Comparison of ENCODE assay signal across 9 mouse cellular contexts in the genomic region with DNA sequence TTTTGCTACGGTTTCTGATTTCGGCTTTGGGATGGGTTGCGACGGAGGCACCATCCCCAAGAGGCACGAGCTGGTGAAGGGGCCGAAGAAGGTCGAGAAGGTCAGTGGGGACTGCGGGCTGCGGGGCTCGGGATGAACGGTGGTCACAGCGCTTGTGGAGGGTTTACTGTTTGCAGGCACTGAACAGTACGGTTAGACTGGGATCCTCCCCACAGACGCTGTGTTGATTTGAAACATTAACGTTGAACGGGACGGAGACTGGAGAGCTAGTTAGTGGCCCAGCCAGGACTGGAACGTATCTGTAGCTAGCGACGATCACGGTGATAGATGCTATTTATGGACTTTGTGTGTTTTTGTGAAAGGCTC. TPM values are rescaled to one million over a fixed set of nuclear protein-coding genes. Genes with fewer than 3 reads are reported as not detected.
DNase-seq lines count a peak whose midpoint lies in the region; ATAC-seq and TF ChIP-seq lines count a peak whose summit lies in the region.
"Had no signal": no experiment of that assay in that cellular context is flagged by ENCODE, and none has a peak within 500 bp of the region (broad histone marks: within the 10 kb centered on the region; RNA-seq: fewer than 3 reads in every experiment).

No protein-coding gene starts in this region.

- H3K79me2 ChIP-seq in C2C12 (ENCODE audit: control insufficient read depth, insufficient read depth), result peaks cover 46% of the 10 kb centered on the region

- no peak for TF ChIP-seq CTCF in C2C12 (IDR thresholded peaks at IDR 0.05; ENCODE audit: control insufficient read depth, insufficient read depth, insufficient read length)

- peaks cover 34% of the 10 kb centered on the region for H3K79me3 ChIP-seq in C2C12 (ENCODE audit: low read depth)

- peak overlapping the region; percentile 82 for H3K9ac ChIP-seq in liver, embryonic 13.5 days

- peak; percentile 51 for ATAC-seq in frontal cortex, adult (ENCODE audit: low TSS enrichment)
- peak; percentile 62 for ATAC-seq in liver, embryonic 13.5 days (ENCODE audit: low read depth)

- no peaks in the 10 kb centered on the region for H3K9me3 ChIP-seq in forebrain, embryonic 10.5 days
- no peaks in the 10 kb centered on the region for H3K9me3 ChIP-seq in liver, embryonic 13.5 days (replicated peaks)

- peak overlapping the region; percentile 90 for H3ac ChIP-seq in C2C12 (ENCODE audit: control insufficient read depth, insufficient read length, low read depth)

- H3K27me3 ChIP-seq in C2C12 (ENCODE audit: control insufficient read depth, insufficient read depth, insufficient read length), result peaks cover 10% of the 10 kb centered on the region
- no peaks in the 10 kb centered on the region for H3K27me3 ChIP-seq in forebrain, embryonic 10.5 days (ENCODE audit: poor library complexity, severe bottlenecking)
- H3K27me3 ChIP-seq in liver, embryonic 13.5 days, result no peaks in the 10 kb centered on the region

- H3K27ac ChIP-seq in forebrain, embryonic 10.5 days, result peak overlapping the region; percentile 81
- H3K27ac ChIP-seq in liver, embryonic 13.5 days, result peak overlapping the region; percentile 88

- H3K36me3 ChIP-seq in C2C12 (ENCODE audit: control insufficient read depth, insufficient read depth), result peaks cover 7% of the 10 kb centered on the region
- peaks cover 13% of the 10 kb centered on the region for H3K36me3 ChIP-seq in forebrain, embryonic 10.5 days (replicated peaks)
- H3K36me3 ChIP-seq in liver, embryonic 13.5 days, result peaks cover 14% of the 10 kb centered on the region

- peak overlapping the region; percentile 72 for H3K4me3 ChIP-seq in C2C12 (ENCODE audit: insufficient read depth, poor library complexity, severe bottlenecking)
- peak overlapping the region; percentile 84 for H3K4me3 ChIP-seq in forebrain, embryonic 10.5 days
- H3K4me3 ChIP-seq in liver, embryonic 13.5 days (replicated peaks), result peak overlapping the region; percentile 92

- peaks cover 19% of the 10 kb centered on the region for H3K4me1 ChIP-seq in forebrain, embryonic 10.5 days
- H3K4me1 ChIP-seq in liver, embryonic 13.5 days (replicated peaks), result peaks cover 31% of the 10 kb centered on the region

- DNase-seq in frontal cortex, postnatal 14 days (ENCODE audit: low spot score in 2 of 2), result no peak
- DNase-seq in forebrain, embryonic 10.5 days (ENCODE audit: extremely low spot score, low spot score), result no peak
- no peak for DNase-seq in liver, embryonic 13.5 days
- DNase-seq in right cerebral cortex, postnatal 25 days, result no peak
- no peak for DNase-seq in left cerebral cortex, adult 8-10 months (ENCODE audit: low spot score in 2 of 2)
- no peak for DNase-seq in cerebellum, postnatal 14 days

- under 1% methylated on average over 21 of the region's 21 CpGs for WGBS in forebrain, embryonic 10.5 days
- under 1% methylated on average over 21 of the region's 21 CpGs for WGBS in liver, embryonic 13.5 days (ENCODE audit: insufficient replicate concordance)

- H3K4me2 ChIP-seq in liver, embryonic 13.5 days, result peak overlapping the region; percentile 85

TF ChIP-seq in C2C12, 6 proteins besides CTCF, POLR2A, EP300 and RAD21:
- TF ChIP-seq FOSL1 (IDR thresholded peaks at IDR 0.05; ENCODE audit: insufficient read depth, low read length, poor library complexity, severe bottlenecking) (no peak), USF1 (IDR thresholded peaks at IDR 0.05; ENCODE audit: low read depth) (no peak), MYOD1 (IDR thresholded peaks at IDR 0.05; ENCODE audit: control insufficient read depth, insufficient read length, low read depth) (no peak), CEBPB (IDR thresholded peaks at IDR 0.05; ENCODE audit: low read depth) (no peak), MAX (IDR thresholded peaks at IDR 0.05) (no peak), MYOG (IDR thresholded peaks at IDR 0.05; ENCODE audit: control insufficient read depth, extremely low read depth, insufficient read length) (no peak)

RNA-seq across cellular contexts. Expression of a gene that starts 0.3 kb away (rescaled TPM):
- 56.1 TPM for polyA plus RNA-seq in C2C12 (2012; fragmentation: generic; extraction: Trizol)
- polyA plus RNA-seq in forebrain, embryonic 10.5 days (2016; fragmentation: Nextera tagmentation; extraction: Ambion mirVana), result 84.8 and 85.6 TPM in 2 replicates
- 48.8 and 54.4 TPM in 2 replicates for polyA plus RNA-seq in liver, embryonic 13.5 days (2015; fragmentation: Nextera tagmentation; extraction: Ambion mirVana)
- 10 to 100 TPM; 67.7 to 75.2 (median 72.8) TPM for total RNA-seq in left cerebral cortex, adult 8-10 months (2022)

RNA-seq across cellular contexts. Expression of a gene that starts 17.8 kb away (rescaled TPM):
- 0.14 TPM for polyA plus RNA-seq in C2C12 (2012; fragmentation: generic; extraction: Trizol)
- 1.6 and 2.6 TPM in 2 replicates for polyA plus RNA-seq in forebrain, embryonic 10.5 days (2016; fragmentation: Nextera tagmentation; extraction: Ambion mirVana)
- polyA plus RNA-seq in liver, embryonic 13.5 days (2015; fragmentation: Nextera tagmentation; extraction: Ambion mirVana), result 0.54 TPM in 2 replicates
- not detected for total RNA-seq in left cerebral cortex, adult 8-10 months (2022)
- total RNA-seq: gastrocnemius, postnatal 25 days had no signal

RNA-seq across cellular contexts. Expression of a gene that starts 31.7 kb away (rescaled TPM):
- polyA plus RNA-seq in C2C12 (2012; fragmentation: generic; extraction: Trizol), result not detected
- polyA plus RNA-seq in forebrain, embryonic 10.5 days (2016; fragmentation: Nextera tagmentation; extraction: Ambion mirVana), result 0.50 and 0.55 TPM in 2 replicates
- 0.28 TPM in 1 of 2 replicates, not detected in the other for polyA plus RNA-seq in liver, embryonic 13.5 days (2015; fragmentation: Nextera tagmentation; extraction: Ambion mirVana)
- not detected for total RNA-seq in left cerebral cortex, adult 8-10 months (2022)

RNA-seq across cellular contexts. Expression of a gene that starts 47.0 kb away (rescaled TPM):
- polyA plus RNA-seq in C2C12 (2012; fragmentation: generic; extraction: Trizol), result 0.02 TPM
- 0.24 and 0.34 TPM in 2 replicates for polyA plus RNA-seq in forebrain, embryonic 10.5 days (2016; fragmentation: Nextera tagmentation; extraction: Ambion mirVana)
- polyA plus RNA-seq in liver, embryonic 13.5 days (2015; fragmentation: Nextera tagmentation; extraction: Ambion mirVana), result 0.61 and 0.78 TPM in 2 replicates
- total RNA-seq in left cerebral cortex, adult 8-10 months (2022), result under 1 TPM; 0.19 to 0.46 (median 0.37) TPM
